Mouse (Mus musculus) lung, adult 2 months (tissue): ENCODE data around the gene Pcif1.

Experiments used
- CTCF ChIP-seq: fragments of 200-500 bp; IDR thresholded peaks from 2 replicates; pipeline ENCODE4 v1.5.1; 2011; ENCODE audit warnings: mild to moderate bottlenecking, low read length, control low read depth; ENCODE audit not compliant: insufficient read depth
- POLR2A ChIP-seq: fragments of 200-500 bp; IDR thresholded peaks from 2 replicates; pipeline ENCODE4 v1.6.1; 2011; ENCODE audit warnings: low read depth, mild to moderate bottlenecking, control low read depth, low read length, borderline replicate concordance; ENCODE audit errors: extremely low read depth

GRCm38 (mm10) chr2:164930706-164931581, 51.8 kb downstream of the Pcif1 start:
- TF ChIP-seq CTCF (no peak), POLR2A (no peak)
